Mouse (Mus musculus): ENCODE results near the gene Homer3.

Gene Homer3

GRCm38 (mm10) chr8:70332878-70333202 lies 50.2 kb downstream of the Homer3 start:
- no peak for DNase-seq (ENCODE audit: low spot score)

- DNase-seq (ENCODE audit: low spot score): no peak
Measured at GRCm38 (mm10) chr8:70338931-70339330, 56.3 kb downstream of the Homer3 start.

- DNase-seq (ENCODE audit: low spot score): no peak
Measured at GRCm38 (mm10) chr8:70340659-70341058, 58.0 kb downstream of the Homer3 start.

- DNase-seq (ENCODE audit: low spot score): no peak
Measured at GRCm38 (mm10) chr8:70342007-70342406, 59.4 kb downstream of the Homer3 start.

DNA sequence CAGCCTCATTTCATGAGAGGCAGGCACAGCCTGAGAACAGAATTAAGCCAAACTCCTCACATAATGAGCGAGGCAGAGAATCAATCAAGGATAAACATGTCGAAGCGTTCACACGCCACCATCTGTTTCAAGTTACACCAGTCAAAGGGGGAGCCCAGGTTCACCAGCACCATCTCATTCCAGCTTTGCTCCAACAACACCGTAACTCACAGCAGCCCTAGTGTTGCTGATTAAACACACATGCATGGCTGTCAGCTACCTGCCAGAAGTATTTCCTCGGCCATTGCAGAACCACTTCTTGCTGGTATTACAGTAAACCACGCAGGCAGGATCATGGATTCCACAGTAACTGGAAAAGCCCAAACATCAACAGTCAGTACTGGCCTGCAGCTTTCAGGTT lies 60.4 kb downstream of the Homer3 start:
- DNase-seq (ENCODE audit: low spot score): no peak

DNA sequence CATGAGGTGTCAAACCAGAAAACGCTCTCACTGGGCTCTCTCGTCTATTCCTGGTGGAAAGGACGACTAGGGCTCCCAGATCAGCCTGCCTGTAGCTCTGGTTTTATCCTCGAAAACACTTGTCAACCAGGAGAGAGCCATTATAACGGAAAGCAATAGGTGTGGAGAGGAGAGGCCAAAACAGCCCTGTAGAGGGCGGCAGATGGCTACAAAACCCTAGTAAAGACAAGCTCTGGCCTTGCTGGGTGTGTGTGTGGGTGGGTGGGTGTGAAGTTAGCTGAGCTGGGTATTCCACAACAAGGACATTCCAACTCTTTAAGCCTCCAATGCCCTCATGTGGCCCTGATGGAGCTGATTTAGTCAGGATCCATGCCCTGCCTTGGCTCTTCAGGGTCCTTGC lies 61.1 kb downstream of the Homer3 start:
- DNase-seq (ENCODE audit: low spot score): no peak
